Mouse (Mus musculus) forebrain, embryonic 12.5 days (tissue): Measurements from ENCODE around the gene Tmtc2. TPM values are rescaled to one million over a fixed set of nuclear protein-coding genes. Genes with fewer than 3 reads are reported as not detected.

Source experiments
- ATAC-seq: fragments of 200-750 bp; cut with Nextera tagmentation; 2 replicates; pipeline ENCODE4 v1.8.0; 2017; ENCODE audit warnings: moderate TSS enrichment; ENCODE audit not compliant: low FRiP score
- H3K27ac ChIP-seq: fragments of 300-500 bp; sonication (generic); 2 replicates; pipeline ENCODE4 v1.5.1; 2016; ENCODE audit warnings: mild to moderate bottlenecking
- H3K27me3 ChIP-seq: fragments of 300-500 bp; sonication (generic); 2 replicates; pipeline ENCODE4 v1.6.1; 2016; ENCODE audit warnings: mild to moderate bottlenecking
- H3K36me3 ChIP-seq: fragments of 300-500 bp; sonication (generic); replicated peaks from 2 replicates; pipeline ENCODE4 v1.6.1; 2016; ENCODE audit warnings: mild to moderate bottlenecking
- H3K4me1 ChIP-seq: fragments of 300-500 bp; sonication (generic); 2 replicates; pipeline ENCODE4 v1.6.1; 2016
- H3K4me2 ChIP-seq: fragments of 300-500 bp; sonication (generic); 2 replicates; pipeline ENCODE4 v1.6.1; 2016; ENCODE audit warnings: mild to moderate bottlenecking, moderate library complexity
- H3K4me3 ChIP-seq: fragments of 300-500 bp; sonication (generic); replicated peaks from 2 replicates; pipeline ENCODE4 v1.5.1; 2016; ENCODE audit warnings: mild to moderate bottlenecking
- H3K9ac ChIP-seq: fragments of 300-500 bp; sonication (generic); 2 replicates; pipeline ENCODE4 v1.6.1; 2016; ENCODE audit warnings: mild to moderate bottlenecking
- H3K9me3 ChIP-seq: fragments of 300-500 bp; sonication (generic); 2 replicates; pipeline ENCODE4 v1.6.1; 2016
- WGBS: fragments of 180-500 bp; shearing (Covaris S2); methylation state at CpG from one replicate; pipeline ENCODE4 v1.1.7; 2016; 5-methylcytosine and 5-hydroxymethylcytosine counted together
- polyA plus RNA-seq: library from polyadenylated mRNA; unstranded; fragments of >200 nt; fragmentation: Nextera tagmentation; extraction: Ambion mirVana; gene quantifications from 2 replicates; pipeline ENCODE4 v1.2.1, GENCODE M21; 2016

Tmtc2 gene
- polyA plus RNA-seq, 1 experiment from 2014 or later = 9.6 TPM

DNA sequence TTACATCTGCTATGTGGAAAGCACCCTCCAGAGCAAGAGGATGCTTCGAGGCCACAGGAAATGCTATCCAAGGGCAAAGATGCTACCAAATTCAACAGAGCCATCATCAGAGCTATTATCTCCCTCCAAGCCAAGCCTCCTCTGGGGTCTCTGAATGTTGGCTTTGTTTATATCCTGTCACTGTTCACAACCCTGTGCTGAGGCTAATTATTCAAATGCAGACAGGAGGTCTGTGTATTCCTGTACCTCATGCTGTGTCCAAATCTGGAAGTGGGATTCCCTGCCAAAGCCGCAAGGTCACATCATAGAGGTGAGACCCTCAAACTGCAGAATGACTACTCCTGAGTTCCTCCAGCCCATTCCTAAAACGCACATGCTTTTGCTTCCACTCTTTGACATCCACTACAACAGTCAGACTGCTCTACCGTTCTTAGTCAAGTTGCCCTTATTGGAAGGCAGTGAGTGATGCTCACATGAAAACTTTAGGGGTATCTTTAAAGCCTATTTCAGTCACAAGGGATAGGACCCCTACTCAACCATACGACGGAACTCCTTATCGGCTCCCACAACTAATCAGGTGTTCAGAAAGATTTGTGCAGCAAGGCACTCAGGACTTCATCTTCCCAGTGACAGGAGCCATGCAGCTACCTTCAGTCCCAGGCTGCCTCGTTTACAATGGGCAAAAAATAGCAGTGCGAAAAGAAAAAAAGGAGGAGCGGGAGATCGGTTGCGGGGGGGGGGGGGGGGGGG is 64.9 kb downstream of the Tmtc2 start:
- Histone ChIP-seq H3K4me3 (peak overlapping the region; percentile 16), H3K4me1 (peaks cover 16% of the 10 kb centered on the region), H3K4me2 (peak overlapping the region; percentile 41), H3K27me3 (no peaks in the 10 kb centered on the region), H3K27ac (no peak overlapping the region; the same call in 1 of the 2 replicates), H3K9me3 (no peaks in the 10 kb centered on the region), H3K9ac (no peak overlapping the region), H3K36me3 (peaks cover 6% of the 10 kb centered on the region; the same call in 1 of the 2 replicates)
- 35% methylated on average over 9 of the region's 12 CpGs for WGBS
- ATAC-seq = no peak; the same call in 1 of the 2 replicates

DNA sequence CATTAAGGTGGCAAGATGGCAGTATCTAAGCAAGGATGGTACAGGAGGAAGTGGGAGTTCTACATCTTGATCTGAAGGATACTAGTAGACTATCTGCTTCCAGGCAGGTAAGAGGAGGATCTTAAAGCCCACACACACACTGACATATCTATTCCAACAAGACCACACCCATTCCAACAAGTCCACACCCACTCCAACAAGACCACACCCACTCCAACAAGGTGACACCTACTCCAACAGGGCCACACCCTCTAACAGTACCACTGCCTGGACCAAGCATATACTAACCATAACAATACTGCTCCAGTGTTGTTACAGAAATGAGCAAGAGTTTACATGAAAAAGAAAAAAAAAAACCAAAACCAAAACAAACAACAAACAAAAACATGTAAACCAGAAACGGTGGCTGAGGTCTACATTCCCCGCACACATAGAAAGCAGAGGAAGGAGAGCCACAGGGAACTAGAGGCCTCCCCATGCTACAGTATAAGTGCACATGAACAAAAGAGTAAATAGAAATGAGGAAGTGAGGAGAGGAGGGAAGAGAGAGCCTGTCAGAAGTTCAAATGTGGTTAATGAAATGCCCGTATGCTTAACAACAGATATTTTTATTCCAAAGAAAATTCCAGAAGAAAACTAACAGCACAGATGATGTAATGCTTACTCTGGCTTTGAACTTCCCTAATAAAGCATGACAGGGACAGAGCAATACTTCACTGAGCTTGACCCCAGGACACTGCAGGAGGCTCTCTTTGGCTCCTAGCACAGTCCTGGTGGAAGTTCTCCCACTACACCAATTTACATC is 66.1 kb downstream of the Tmtc2 start:
- H3K4me2 ChIP-seq = no peak overlapping the region
- no peak for ATAC-seq
- peaks cover 16% of the 10 kb centered on the region for H3K4me1 ChIP-seq
- no peaks in the 10 kb centered on the region for H3K9me3 ChIP-seq
- 80% methylated on average over 3 of the region's 3 CpGs for WGBS
- no peaks in the 10 kb centered on the region for H3K27me3 ChIP-seq
- no peak overlapping the region for H3K27ac ChIP-seq
- H3K36me3 ChIP-seq = peaks cover 6% of the 10 kb centered on the region; the same call in 1 of the 2 replicates
- no peak overlapping the region for H3K9ac ChIP-seq
- no peak overlapping the region for H3K4me3 ChIP-seq

- H3K36me3 ChIP-seq = peaks cover 6% of the 10 kb centered on the region; the same call in 1 of the 2 replicates
- no peak overlapping the region for H3K4me3 ChIP-seq
- WGBS = 89% methylated on average over 4 of the region's 4 CpGs
Measured at GRCm38 (mm10) chr10:105506046-105506445, 68.2 kb downstream of the Tmtc2 start.

DNA sequence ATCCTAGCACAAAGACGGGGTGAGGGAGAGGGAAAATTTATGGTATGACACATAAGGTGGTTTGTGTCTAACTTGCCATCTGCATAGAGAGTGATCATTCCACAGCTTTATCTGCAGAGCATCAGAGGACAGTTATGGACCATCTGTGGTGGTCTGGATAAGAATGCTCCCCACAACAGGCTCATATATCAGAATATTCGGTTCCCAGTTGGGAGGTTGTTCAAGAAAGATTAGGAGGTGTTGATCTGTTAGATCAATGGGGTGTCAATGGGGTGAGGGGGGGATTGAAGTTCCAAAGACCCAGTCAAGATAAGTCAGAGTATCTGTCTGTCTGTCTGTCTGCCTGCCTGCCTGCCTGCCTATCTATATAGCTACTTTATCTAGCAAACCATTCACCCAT is 69.8 kb downstream of the Tmtc2 start:
- ATAC-seq = no peak
- H3K27ac ChIP-seq = no peak overlapping the region

More at GRCm38 (mm10) chr10:105506046-105506445, 68.2 kb downstream of the Tmtc2 start:
- H3K4me2 ChIP-seq = no peak overlapping the region
- H3K27ac ChIP-seq = no peak overlapping the region
- no peaks in the 10 kb centered on the region for H3K27me3 ChIP-seq
- no peak overlapping the region for H3K9ac ChIP-seq
- H3K4me1 ChIP-seq = peaks cover 16% of the 10 kb centered on the region
- no peaks in the 10 kb centered on the region for H3K9me3 ChIP-seq
- ATAC-seq = no peak

GRCm38 (mm10) chr10:105501736-105502135 is 72.5 kb downstream of the Tmtc2 start:
- Histone ChIP-seq H3K9ac (no peak overlapping the region), H3K27ac (0 out of 2 replicates have a peak overlapping the region, but pooled peaks have one; percentile 5), H3K4me2 (no peak overlapping the region), H3K36me3 (peaks cover 6% of the 10 kb centered on the region; the same call in 1 of the 2 replicates), H3K9me3 (no peaks in the 10 kb centered on the region), H3K4me3 (no peak overlapping the region), H3K27me3 (0 out of 2 replicates have a peak, but pooled peaks cover 2% of the 10 kb centered on the region), H3K4me1 (no peaks in the 10 kb centered on the region; the same call in 1 of the 2 replicates)
- 61% methylated on average over 7 of the region's 7 CpGs for WGBS
- no peak for ATAC-seq

More for the DNA sequence above, 69.8 kb downstream of the Tmtc2 start:
- H3K4me3 ChIP-seq = no peak overlapping the region
- H3K36me3 ChIP-seq = peaks cover 6% of the 10 kb centered on the region; the same call in 1 of the 2 replicates
- 91% methylated on average over 2 of the region's 2 CpGs for WGBS
- no peak overlapping the region for H3K9ac ChIP-seq
- peaks cover 6% of the 10 kb centered on the region; the same call in 1 of the 2 replicates for H3K4me1 ChIP-seq
- no peak overlapping the region for H3K4me2 ChIP-seq
- H3K9me3 ChIP-seq = no peaks in the 10 kb centered on the region
- H3K27me3 ChIP-seq = 0 out of 2 replicates have a peak, but pooled peaks cover under 1% of the 10 kb centered on the region

GRCm38 (mm10) chr10:105500482-105500881 is 73.8 kb downstream of the Tmtc2 start:
- H3K27ac ChIP-seq = no peak overlapping the region
- no peak overlapping the region for H3K4me3 ChIP-seq
- H3K9me3 ChIP-seq = no peaks in the 10 kb centered on the region
- 80% methylated on average over 4 of the region's 4 CpGs for WGBS
- 0 out of 2 replicates have a peak, but pooled peaks cover 2% of the 10 kb centered on the region for H3K27me3 ChIP-seq
- no peak overlapping the region for H3K4me2 ChIP-seq
- H3K4me1 ChIP-seq = no peaks in the 10 kb centered on the region; the same call in 1 of the 2 replicates
- no peak overlapping the region for H3K9ac ChIP-seq
- ATAC-seq = no peak
- H3K36me3 ChIP-seq = no peaks in the 10 kb centered on the region

DNA sequence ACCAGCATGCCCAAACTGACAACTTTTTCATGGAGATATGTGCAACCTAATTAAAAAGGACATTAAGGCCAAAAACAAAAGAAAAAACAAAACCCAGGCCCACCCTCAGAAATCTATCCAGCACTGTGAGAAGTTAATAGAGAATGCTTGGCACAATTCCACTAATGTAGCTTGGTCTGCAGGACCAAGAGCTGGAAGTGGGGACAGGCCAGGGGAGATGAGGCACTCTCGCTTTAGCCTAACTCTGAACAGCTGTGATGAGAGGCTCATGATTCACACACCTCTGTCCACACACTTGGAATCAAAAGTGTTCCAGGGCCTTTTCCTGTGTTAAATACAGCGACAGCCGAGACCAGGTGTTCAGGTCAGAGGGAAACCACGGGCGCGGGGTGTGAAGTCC is 79.0 kb downstream of the Tmtc2 start:
- Histone ChIP-seq H3K9ac (no peak overlapping the region), H3K9me3 (no peaks in the 10 kb centered on the region), H3K4me2 (no peak overlapping the region), H3K4me1 (peaks cover 3% of the 10 kb centered on the region; the same call in 1 of the 2 replicates), H3K27me3 (0 out of 2 replicates have a peak, but pooled peaks cover 14% of the 10 kb centered on the region), H3K4me3 (no peak overlapping the region), H3K27ac (no peak overlapping the region), H3K36me3 (no peaks in the 10 kb centered on the region)
- 82% methylated on average over 6 of the region's 6 CpGs for WGBS
- ATAC-seq = no peak

- H3K9me3 ChIP-seq = no peaks in the 10 kb centered on the region
- ATAC-seq = no peak
- H3K4me3 ChIP-seq = no peak overlapping the region
- 55% methylated on average over 4 of the region's 4 CpGs for WGBS
- H3K9ac ChIP-seq = no peak overlapping the region
- no peaks in the 10 kb centered on the region for H3K36me3 ChIP-seq
- H3K4me2 ChIP-seq = no peak overlapping the region
- H3K27me3 ChIP-seq = 0 out of 2 replicates have a peak, but pooled peaks cover 15% of the 10 kb centered on the region
- H3K27ac ChIP-seq = no peak overlapping the region
- H3K4me1 ChIP-seq = peaks cover 4% of the 10 kb centered on the region; the same call in 1 of the 2 replicates
Measured at GRCm38 (mm10) chr10:105492485-105492884, 81.8 kb downstream of the Tmtc2 start.

DNA sequence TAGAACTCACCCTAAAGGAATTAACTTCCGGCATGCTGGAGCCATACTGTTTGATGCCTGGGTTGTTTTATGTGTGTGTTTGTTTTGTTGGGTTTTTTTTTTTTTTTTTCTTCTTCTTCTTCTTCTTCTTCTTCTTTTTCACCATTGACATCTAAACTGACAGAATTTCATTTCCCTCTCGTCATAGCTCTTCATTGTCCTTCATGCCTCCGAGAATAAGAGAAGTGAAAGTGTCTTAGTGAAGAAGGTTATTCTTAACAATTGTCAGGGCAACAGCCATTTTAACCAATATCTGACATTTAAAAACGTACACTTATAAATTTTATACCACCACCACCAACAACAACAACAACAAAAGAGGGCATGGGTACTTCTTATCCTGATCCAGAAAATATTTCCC is 83.5 kb downstream of the Tmtc2 start:
- Histone ChIP-seq H3K9me3 (no peaks in the 10 kb centered on the region), H3K27me3 (0 out of 2 replicates have a peak, but pooled peaks cover 15% of the 10 kb centered on the region), H3K4me2 (no peak overlapping the region), H3K27ac (no peak overlapping the region), H3K36me3 (no peaks in the 10 kb centered on the region), H3K4me3 (no peak overlapping the region), H3K4me1 (peaks cover 11% of the 10 kb centered on the region; the same call in 1 of the 2 replicates), H3K9ac (no peak overlapping the region)
- no peak for ATAC-seq
- 76% methylated on average over 4 of the region's 4 CpGs for WGBS

- peaks cover 11% of the 10 kb centered on the region; the same call in 1 of the 2 replicates for H3K4me1 ChIP-seq
Measured at GRCm38 (mm10) chr10:105489970-105490735, 84.1 kb downstream of the Tmtc2 start.

GRCm38 (mm10) chr10:105486977-105487376 is 87.3 kb downstream of the Tmtc2 start:
- Histone ChIP-seq H3K9ac (no peak overlapping the region), H3K27me3 (peaks cover 16% of the 10 kb centered on the region), H3K9me3 (no peaks in the 10 kb centered on the region), H3K36me3 (no peaks in the 10 kb centered on the region), H3K4me3 (no peak overlapping the region), H3K4me1 (peaks cover 20% of the 10 kb centered on the region; the same call in 1 of the 2 replicates), H3K27ac (no peak overlapping the region), H3K4me2 (no peak overlapping the region)
- ATAC-seq = no peak
- 20% methylated on average over 4 of the region's 4 CpGs for WGBS

More at GRCm38 (mm10) chr10:105489970-105490735, 84.1 kb downstream of the Tmtc2 start:
- no peaks in the 10 kb centered on the region for H3K36me3 ChIP-seq
- no peak overlapping the region for H3K4me2 ChIP-seq
- no peak overlapping the region for H3K9ac ChIP-seq
- no peak overlapping the region for H3K27ac ChIP-seq
- peak; percentile 65 for ATAC-seq
- H3K4me3 ChIP-seq = no peak overlapping the region
- 0 out of 2 replicates have a peak, but pooled peaks cover 15% of the 10 kb centered on the region for H3K27me3 ChIP-seq
- H3K9me3 ChIP-seq = no peaks in the 10 kb centered on the region
- WGBS = 44% methylated on average over 14 of the region's 14 CpGs
